Mouse (Mus musculus) embryonic fibroblast, embryonic 13.5 days (primary cell): ENCODE results near the gene Pigc.

Source experiments
- CTCF ChIP-seq: IDR thresholded peaks from 2 replicates; pipeline ENCODE4 v1.5.1; 2011; ENCODE audit warnings: mild to moderate bottlenecking, control low read depth, low read length, moderate library complexity, borderline replicate concordance; ENCODE audit not compliant: insufficient read depth
- POLR2A ChIP-seq: IDR thresholded peaks from 2 replicates; pipeline ENCODE4 v1.6.1; 2011; ENCODE audit warnings: low read depth, mild to moderate bottlenecking, control low read depth, low read length, moderate library complexity

GRCm38 (mm10) chr1:161979536-161979935 is 10.6 kb downstream of the Pigc start, which contains the start of gene 4930558K02Rik:
- no peak for TF ChIP-seq CTCF
- TF ChIP-seq POLR2A = no peak
